Mouse (Mus musculus) midbrain, postnatal 0 days (tissue): ENCODE measurements around the gene Trmt10c. TPM values are rescaled to one million over a fixed set of nuclear protein-coding genes. Genes with fewer than 3 reads are reported as not detected.
"Not testable (repeated sequence)": the region's sequence is repeated elsewhere in the genome, so short reads cannot be mapped to it uniquely, and the experiment has no call there.

ENCODE experiments used
- ATAC-seq: fragments of 200-750 bp; cut with Nextera tagmentation; 2 replicates; pipeline ENCODE4 v1.8.0; 2017; ENCODE audit warnings: moderate number of reproducible peaks, mild to moderate bottlenecking, moderate TSS enrichment, moderate library complexity; ENCODE audit not compliant: low FRiP score
- DNase-seq: peaks from one replicate; pipeline ENCODE4 v3.0.0-alpha.2; 2015; ENCODE audit warnings: low spot score
- H3K27ac ChIP-seq: fragments of 300-500 bp; sonication (generic); 2 replicates; pipeline ENCODE4 v1.5.1; 2014; ENCODE audit warnings: low read depth, mild to moderate bottlenecking, low read length, mixed read lengths
- H3K27me3 ChIP-seq: fragments of 300-500 bp; sonication (generic); 2 replicates; pipeline ENCODE4 v1.6.1; 2014; ENCODE audit warnings: low read length, control low read depth, mixed read lengths; ENCODE audit not compliant: insufficient read depth
- H3K36me3 ChIP-seq: fragments of 300-500 bp; sonication (generic); 2 replicates; pipeline ENCODE4 v1.6.1; 2014; ENCODE audit warnings: low read length, control low read depth, mixed read lengths; ENCODE audit not compliant: insufficient read depth
- H3K4me1 ChIP-seq: fragments of 300-500 bp; sonication (generic); 2 replicates; pipeline ENCODE4 v1.6.1; 2014; ENCODE audit warnings: mild to moderate bottlenecking, control low read depth, antibody characterized with exemption, low read length, mixed read lengths; ENCODE audit not compliant: insufficient read depth
- H3K4me2 ChIP-seq: fragments of 300-500 bp; sonication (generic); 2 replicates; pipeline ENCODE4 v1.6.1; 2014; ENCODE audit warnings: low read depth, mild to moderate bottlenecking, low read length, mixed read lengths; ENCODE audit not compliant: poor library complexity, severe bottlenecking
- H3K4me3 ChIP-seq: fragments of 300-500 bp; sonication (generic); 2 replicates; pipeline ENCODE4 v1.5.1; 2014; ENCODE audit warnings: low read depth, mild to moderate bottlenecking, low read length, moderate library complexity
- H3K9ac ChIP-seq: fragments of 300-500 bp; sonication (generic); replicated peaks from 2 replicates; pipeline ENCODE4 v1.6.1; 2014; ENCODE audit warnings: mild to moderate bottlenecking, low read length, moderate library complexity, mixed read lengths; ENCODE audit not compliant: poor library complexity, severe bottlenecking
- H3K9me3 ChIP-seq: fragments of 300-500 bp; sonication (generic); 2 replicates; pipeline ENCODE4 v1.6.1; 2016; ENCODE audit warnings: low read length, control low read depth
- CTCF ChIP-seq: IDR thresholded peaks from 2 replicates; pipeline ENCODE4 v1.5.1; 2016; ENCODE audit warnings: antibody characterized with exemption, mild to moderate bottlenecking
- WGBS: fragments of 180-500 bp; shearing (Covaris S2); extraction: QIAGEN DNeasy Blood & Tissue Kit; methylation state at CpG from one replicate; pipeline ENCODE4 v1.1.7; 2014; 5-methylcytosine and 5-hydroxymethylcytosine counted together
- polyA plus RNA-seq: library from polyadenylated mRNA; unstranded; fragments of >200 nt; fragmentation: Nextera tagmentation; extraction: Ambion mirVana; gene quantifications from 2 replicates; pipeline ENCODE4 v1.2.1, GENCODE M21; 2015
- total RNA-seq: library from RNA; depleted of rRNA; stranded (reverse); fragments of >200 nt; gene quantifications from 2 replicates; pipeline ENCODE4 v1.2.3, GENCODE M21; 2014

Gene Trmt10c
- total and polyA plus RNA-seq, 2 experiments from 2014 or later: 10.1 to 15.0 TPM

GRCm38 (mm10) chr16:56061995-56062594, 24.5 kb upstream of the Trmt10c start:
- TF ChIP-seq CTCF: no peak
- Histone ChIP-seq H3K4me1 (no peaks in the 10 kb centered on the region), H3K36me3 (no peaks in the 10 kb centered on the region), H3K27ac (no peak overlapping the region), H3K9ac (no peak overlapping the region), H3K27me3 (no peaks in the 10 kb centered on the region; the same call in 1 of the 2 replicates), H3K9me3 (no peaks in the 10 kb centered on the region), H3K4me2 (no peak overlapping the region), H3K4me3 (no peak overlapping the region)
- no peak for DNase-seq
- WGBS: 78% methylated on average over 7 of the region's 7 CpGs
- ATAC-seq: no peak

DNA sequence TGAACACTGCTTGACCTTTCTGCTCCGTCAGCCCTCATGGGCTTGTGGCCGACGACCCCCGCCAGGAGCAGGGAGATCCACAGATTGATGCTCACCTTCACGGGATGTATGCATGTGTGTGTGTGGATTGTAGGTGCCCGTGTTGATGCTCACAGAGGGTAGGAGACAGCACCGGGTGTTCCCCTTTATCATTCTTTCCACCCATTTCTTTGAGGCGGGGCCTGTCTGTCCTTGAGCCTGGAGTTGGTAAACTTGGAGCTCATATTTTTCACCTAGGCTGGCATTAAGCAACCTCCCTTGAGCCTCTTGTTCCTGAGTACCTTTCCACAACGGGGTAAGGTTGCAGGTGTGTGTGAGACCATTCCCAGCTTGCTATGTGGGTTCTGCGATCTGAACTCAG, 20.5 kb upstream of the Trmt10c start:
- peak; percentile 34; the same call in 1 of the 2 replicates for ATAC-seq
- H3K4me2 ChIP-seq: no peak overlapping the region

GRCm38 (mm10) chr16:56056944-56057590, 19.4 kb upstream of the Trmt10c start:
- H3K36me3 ChIP-seq: no peaks in the 10 kb centered on the region
- H3K9me3 ChIP-seq: no peaks in the 10 kb centered on the region
- no peak overlapping the region; the same call in none of the 2 replicates for H3K4me2 ChIP-seq
- 12% methylated on average over 7 of the region's 7 CpGs for WGBS
- TF ChIP-seq CTCF: no peak
- H3K27me3 ChIP-seq: no peaks in the 10 kb centered on the region; the same call in 1 of the 2 replicates
- H3K4me3 ChIP-seq: no peak overlapping the region
- peak; percentile 78 for ATAC-seq
- H3K4me1 ChIP-seq: no peaks in the 10 kb centered on the region
- H3K9ac ChIP-seq: no peak overlapping the region
- peak; percentile 31 for DNase-seq
- peak overlapping the region; percentile 55 for H3K27ac ChIP-seq

More for the DNA sequence above, 20.5 kb upstream of the Trmt10c start:
- Histone ChIP-seq H3K27ac (no peak overlapping the region), H3K4me3 (no peak overlapping the region), H3K9ac (no peak overlapping the region), H3K4me1 (no peaks in the 10 kb centered on the region), H3K9me3 (no peaks in the 10 kb centered on the region), H3K27me3 (no peaks in the 10 kb centered on the region; the same call in 1 of the 2 replicates), H3K36me3 (no peaks in the 10 kb centered on the region)
- no peak for DNase-seq
- 55% methylated on average over 10 of the region's 10 CpGs for WGBS
- no peak for TF ChIP-seq CTCF

GRCm38 (mm10) chr16:56055911-56056310, 18.3 kb upstream of the Trmt10c start:
- H3K4me3 ChIP-seq: no peak overlapping the region
- H3K36me3 ChIP-seq: no peaks in the 10 kb centered on the region
- ATAC-seq (no peak), DNase-seq (no peak)
- no peak overlapping the region for H3K27ac ChIP-seq
- no peak for TF ChIP-seq CTCF
- no peaks in the 10 kb centered on the region for H3K4me1 ChIP-seq
- H3K9ac ChIP-seq: no peak overlapping the region
- 87% methylated on average over 3 of the region's 3 CpGs for WGBS
- H3K27me3 ChIP-seq: no peaks in the 10 kb centered on the region; the same call in 1 of the 2 replicates
- H3K9me3 ChIP-seq: no peaks in the 10 kb centered on the region
- H3K4me2 ChIP-seq: no peak overlapping the region

GRCm38 (mm10) chr16:56048038-56048437, 10.4 kb upstream of the Trmt10c start, which contains the start of gene Senp7:
Gene Senp7, plus strand, starts transcription at chr16:56048338.
- DNase-seq, ATAC-seq, H3K4me3 ChIP-seq, H3K4me2 ChIP-seq, H3K9ac ChIP-seq, H3K27ac ChIP-seq, H3K36me3 ChIP-seq, H3K9me3 ChIP-seq, H3K27me3 ChIP-seq, H3K4me1 ChIP-seq: not testable (repeated sequence)
- no CpG with 5 or more reads among the region's 4 CpGs for WGBS

DNA sequence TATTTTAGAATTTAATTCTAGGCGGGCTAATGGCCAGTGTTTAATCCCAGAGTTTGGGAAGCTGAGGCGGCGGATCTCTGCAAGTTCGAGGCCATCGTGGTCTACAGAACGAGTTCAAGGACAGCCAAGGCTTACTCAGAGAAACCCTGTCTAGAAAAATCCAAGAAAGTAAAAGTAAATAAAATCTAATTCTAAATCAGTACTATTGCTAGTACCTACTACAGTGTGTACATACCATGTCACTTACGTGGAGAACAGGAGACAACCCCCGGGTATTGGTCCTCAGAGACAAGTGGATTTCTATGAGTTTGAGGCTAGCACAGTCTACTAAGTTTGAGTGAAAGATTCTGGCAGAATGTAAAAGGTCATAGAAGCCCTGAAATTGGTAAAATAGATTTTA, 471 bp upstream of the Trmt10c start:
- H3K4me2 ChIP-seq: peak overlapping the region; percentile 43
- H3K36me3 ChIP-seq: peaks cover 8% of the 10 kb centered on the region
- peak overlapping the region; percentile 86 for H3K27ac ChIP-seq
- WGBS: 27% methylated on average over 8 of the region's 8 CpGs
- no peaks in the 10 kb centered on the region for H3K4me1 ChIP-seq
- H3K27me3 ChIP-seq: no peaks in the 10 kb centered on the region
- peak overlapping the region; percentile 64 for H3K9ac ChIP-seq
- peak overlapping the region; percentile 63 for H3K4me3 ChIP-seq
- H3K9me3 ChIP-seq: no peaks in the 10 kb centered on the region
- DNase-seq (no peak), ATAC-seq (no peak)
- no peak for TF ChIP-seq CTCF
